Mouse (Mus musculus) adrenal gland, adult 8-10 months (tissue): ENCODE measurements at regions not wholly inside any gene's neighbourhood (a gene's known extent, or its start where the extent isn't known, plus 50 kb on each side); places are given as distances from the start of the nearest gene placed in this dataset.

Experiments
- DNase-seq: peaks from one replicate; pipeline ENCODE4 v3.0.0; 2022

DNA sequence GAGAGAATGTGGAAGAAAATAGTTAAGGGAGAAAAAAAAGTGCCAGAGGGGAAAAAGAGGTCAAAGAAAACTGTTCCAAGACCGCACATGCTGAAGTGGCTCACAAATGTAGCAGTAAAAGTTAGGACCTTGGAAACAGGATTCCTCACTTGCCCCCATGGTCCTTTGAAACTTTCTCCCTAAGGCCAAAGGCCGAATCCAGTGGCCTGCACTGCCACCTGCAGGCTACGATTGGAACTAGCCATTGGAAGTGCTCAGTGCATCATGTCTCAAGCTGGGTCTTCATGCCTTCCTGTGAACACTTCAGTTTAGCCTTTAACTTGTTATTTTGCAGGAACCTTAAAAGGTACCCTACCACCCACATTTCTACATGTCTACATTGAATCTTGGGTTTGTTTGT lies 56.3 kb upstream of the Mctp2 start:
- peak; percentile 9 for DNase-seq

DNA sequence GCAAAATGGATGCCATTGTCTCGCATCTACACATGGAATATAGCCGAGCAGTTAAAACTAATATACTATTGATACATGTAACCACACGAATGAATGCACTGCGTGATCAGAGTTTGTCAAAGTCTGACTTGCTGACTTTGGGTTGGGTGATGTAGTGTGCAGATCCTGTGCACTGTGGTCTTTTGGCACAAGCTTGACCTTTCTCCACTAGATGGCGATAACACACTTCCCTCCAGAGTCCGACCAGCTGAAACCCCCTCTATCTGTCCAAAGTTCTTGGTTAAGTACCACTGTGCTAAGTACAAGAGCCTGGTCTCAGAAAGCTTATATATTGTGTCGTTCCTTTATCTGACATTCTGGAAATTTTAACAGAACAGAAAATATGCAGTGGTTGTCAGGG lies 84.9 kb upstream of the Mctp2 start:
- DNase-seq: no peak

DNA sequence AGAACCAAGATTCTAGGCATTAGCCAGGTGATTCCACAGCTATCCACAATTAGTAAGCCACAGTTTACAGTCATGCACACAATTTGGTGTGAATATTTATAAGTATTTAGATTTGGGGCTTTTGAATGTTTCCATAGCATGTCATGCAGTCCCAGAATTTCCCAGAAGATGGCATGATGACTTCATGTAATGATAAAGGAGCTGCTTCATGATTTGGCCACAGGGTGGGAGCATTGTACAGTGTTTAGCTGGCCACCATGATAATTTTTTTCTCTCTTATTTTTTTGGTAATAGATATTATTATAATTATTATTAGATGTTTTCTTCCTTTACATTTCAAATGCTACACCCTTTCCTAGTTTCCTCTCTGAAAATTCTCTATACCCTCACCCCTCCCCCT lies 93.6 kb upstream of the Mctp2 start:
- DNase-seq: peak; percentile 11

DNA sequence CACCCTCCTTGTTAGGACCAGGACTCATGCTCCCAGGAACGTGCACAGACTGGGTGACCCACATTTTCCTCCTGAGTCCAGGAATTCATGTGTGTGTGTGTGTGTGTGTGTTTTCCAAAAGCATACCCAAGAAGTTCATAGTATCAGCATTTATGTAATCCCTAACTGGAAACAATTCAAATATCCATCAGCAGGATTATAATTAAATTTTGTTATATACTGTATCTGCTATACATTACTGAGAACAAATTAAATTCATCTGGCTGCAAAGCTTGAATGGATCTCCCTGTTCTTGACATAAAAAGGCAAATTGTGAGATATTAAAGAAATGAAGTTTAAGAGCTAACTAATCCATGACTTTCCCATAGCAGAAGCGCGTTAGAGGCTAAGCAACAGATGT lies 99.7 kb upstream of the Mctp2 start:
- DNase-seq: no peak

DNA sequence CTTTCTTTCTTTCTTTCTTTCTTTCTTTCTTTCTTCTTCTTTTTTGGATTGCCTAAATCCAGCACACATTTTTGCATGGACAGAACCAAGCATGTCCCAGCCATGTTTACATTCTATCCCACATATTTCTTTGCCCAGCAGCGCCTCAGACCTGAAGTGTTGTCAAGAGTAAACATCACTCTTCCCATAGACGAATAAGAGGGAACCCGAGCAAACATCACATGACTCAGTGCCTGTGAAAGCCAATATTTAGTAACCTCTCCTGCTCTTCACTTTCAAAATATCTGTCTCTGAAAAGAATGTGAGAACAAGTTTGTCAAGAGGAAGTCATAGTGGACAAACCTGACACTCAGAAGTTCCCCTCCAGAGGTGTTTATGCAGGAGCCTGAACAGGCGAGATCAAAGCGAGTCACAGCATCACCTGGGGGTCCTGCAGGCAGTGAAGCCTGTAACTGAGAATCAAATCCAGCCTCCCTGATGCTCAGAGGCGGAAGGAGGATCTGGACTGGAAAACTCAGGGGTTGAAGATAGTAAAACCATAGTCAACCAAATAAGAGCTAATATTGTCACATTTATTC lies 102.1 kb upstream of the Mctp2 start:
- no peak for DNase-seq

DNA sequence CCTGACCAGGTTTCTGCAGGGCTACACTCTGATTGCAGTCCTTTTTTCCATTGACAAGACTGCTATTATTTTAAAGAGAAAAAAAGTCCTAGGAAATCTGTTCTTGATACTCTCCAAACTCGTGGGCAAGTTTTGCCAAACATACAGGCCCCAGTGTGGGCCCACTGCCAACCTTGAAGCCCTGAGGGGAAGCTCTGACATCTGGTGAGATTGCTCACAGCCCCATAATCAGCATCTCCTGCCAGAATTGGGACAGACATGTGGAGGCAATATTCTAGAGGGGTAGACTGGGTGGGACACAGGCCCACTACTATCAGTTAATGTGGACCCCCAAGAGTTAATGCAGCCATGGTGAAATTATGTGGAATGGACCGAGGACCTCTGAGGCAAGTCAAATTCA lies 132.1 kb upstream of the Mctp2 start:
- DNase-seq: no peak

DNA sequence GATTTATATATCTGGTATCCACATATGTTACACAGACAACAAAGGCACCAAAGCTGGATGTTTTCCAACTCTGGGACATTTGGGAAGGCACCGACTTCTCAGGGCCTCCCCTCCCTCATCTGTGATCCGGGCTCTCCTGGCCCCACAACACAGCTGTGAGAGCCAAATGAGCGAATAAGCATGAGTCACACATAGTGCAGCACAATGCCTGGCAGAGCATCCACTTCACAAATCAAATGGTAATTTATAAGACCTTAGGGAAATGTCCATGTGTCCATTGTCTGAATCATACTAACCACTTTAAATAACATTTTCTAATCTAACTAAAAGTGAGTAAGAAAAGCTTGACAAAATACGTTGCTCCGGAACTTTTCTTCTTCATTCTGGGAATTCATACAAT lies 135.6 kb upstream of the Mctp2 start:
- DNase-seq: no peak

DNA sequence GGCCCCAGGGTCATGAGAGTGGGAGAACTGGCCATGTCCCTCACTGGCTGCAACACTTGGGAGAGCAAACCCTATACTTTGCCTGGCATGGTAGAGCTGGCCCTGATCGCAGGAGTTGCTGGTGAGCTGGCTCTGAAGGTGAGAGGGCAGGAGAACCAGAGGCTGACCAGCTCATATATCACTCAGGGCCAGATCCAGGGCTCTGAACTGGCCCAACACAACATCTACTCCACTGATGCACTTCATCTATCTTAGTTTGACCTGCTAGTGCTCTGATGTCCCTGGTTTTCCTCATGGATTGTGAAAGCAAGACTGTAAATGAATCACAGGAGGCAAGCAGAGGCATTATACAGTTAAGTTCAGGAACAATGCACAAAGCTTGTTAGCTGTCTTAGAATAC lies 137.6 kb upstream of the Mctp2 start:
- DNase-seq: no peak

DNA sequence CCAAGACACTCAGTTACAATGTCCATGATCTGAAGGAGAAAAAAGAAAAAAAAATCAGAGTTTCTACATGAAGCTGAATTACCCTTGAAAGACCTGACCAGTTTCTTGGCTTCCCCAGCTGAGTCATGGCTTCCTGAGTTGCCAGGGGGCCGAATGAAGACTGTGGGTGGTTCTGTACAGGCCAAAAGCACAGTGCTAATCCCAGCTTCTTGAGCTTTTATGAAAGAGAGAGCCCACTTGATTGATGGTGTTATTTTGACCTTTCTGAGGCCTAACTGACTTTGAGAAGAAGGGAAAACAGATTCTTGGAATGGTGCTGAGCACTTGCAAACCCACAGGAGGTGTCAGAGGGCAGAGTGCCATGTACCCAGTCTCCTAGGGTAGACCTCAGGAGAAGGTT lies 138.4 kb upstream of the Mctp2 start:
- DNase-seq: no peak

DNA sequence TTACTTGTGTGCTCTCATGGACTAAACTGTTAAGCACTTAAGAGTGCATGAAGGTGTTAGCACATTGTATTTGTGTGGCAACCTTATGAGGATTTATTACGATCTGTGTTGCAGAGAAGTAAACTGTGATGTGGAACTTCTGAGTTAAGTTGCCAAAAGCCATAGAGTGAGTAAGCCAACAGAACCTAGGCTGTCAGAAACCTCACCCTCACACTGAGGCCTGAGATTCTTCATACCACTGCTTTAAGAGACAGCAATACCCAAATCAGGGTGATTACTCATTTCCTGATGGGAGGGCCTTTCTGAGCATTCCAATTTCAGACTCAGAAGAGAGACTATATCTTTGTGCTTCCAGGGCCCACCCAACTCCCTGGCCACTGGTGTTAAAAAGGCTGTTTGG lies 140.5 kb upstream of the Mctp2 start:
- DNase-seq: no peak

DNA sequence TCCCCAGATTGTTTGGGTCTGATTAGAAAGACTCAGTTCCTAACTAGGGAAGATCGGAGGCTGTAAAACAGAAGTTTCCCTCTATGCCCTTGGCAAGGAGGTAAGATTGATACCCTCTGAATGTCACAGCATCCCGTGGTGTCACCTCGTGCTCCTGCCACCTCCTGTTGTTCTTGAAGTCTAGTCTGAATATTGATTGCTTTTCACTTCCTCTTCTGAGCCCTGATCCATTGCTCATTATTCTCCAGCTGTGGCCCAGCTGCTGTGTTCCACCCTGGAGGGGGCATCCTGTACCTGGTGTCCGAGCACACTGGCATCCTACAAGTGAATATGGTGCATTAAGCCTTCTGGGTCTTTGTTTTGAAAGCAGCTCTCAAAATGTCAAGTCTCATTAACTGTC lies 156.6 kb upstream of the Mctp2 start:
- no peak for DNase-seq

DNA sequence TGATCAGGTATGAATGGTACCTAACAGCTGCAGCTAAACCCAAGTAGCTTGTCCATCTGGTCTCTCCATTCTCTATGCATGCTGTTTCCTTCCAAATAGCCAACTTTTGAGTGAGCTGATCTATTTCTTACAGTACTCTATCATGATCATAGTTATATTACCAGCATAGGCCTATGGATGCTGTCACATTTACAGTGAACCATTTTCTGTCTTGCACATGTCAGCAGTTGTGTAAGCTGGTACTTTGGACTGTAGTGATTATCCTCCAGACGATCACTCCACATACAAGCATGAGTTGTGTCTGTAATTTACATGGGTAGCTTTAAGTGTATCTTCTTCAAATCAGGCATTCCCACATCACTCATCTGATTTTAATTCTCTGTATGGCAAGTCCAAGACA lies 158.2 kb upstream of the Mctp2 start:
- DNase-seq: no peak

DNA sequence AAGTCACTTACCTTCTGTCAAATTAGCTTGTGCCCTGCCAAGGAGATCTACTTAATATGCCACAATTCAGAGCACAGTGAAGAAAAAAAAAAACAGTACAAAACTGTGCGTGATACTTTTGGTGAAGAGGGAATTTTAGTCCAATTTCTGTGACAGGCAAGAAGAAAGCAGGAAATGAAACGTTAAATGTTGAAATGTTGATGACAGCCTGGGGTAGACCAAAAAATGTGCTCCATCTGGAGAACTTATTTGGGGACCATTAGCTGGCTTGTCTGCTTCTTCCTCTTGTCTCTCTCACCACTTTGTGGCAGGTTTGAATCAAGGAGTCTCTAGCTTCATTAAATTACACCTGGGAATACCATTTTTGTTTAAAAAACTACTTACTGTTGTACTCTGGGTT lies 163.3 kb upstream of the Mctp2 start:
- no peak for DNase-seq

DNA sequence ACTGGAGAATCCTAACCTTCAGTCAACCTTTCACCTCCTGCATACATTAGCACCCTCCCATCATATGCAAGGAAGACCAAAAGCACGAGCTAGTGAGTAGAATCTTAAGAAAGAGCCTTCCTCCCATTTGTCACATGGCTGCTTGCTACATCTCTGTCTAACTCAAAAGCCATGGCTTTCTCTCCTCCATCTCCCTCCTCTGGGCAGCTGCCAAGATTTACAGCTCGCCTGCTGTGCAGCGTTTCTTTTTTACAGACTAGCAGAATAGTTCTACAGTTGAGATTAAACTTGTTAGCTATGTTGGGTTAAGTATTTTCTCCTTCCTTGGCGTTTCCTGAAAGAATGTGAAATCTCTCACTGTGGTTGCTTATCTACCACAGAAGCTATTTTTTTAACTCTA lies 168.3 kb upstream of the Mctp2 start:
- no peak for DNase-seq

DNA sequence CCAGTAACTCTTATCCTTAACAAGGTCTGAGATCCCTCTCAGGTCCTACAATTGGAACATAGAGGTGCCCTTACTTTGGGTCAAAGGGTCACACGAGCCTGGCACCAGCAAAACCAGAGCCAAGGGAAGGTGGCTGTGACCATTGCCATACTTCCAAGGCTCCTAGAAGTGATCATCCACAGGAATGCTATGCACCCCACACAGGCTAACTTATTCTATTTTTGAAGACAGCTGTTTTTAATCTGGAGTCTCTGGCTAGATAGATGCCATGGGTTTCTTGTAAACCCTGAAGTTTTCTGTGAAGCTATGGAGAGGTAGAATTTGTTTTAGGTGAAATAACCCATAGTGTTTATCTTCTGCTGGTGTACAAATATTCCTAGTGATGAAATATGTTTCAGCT lies 172.5 kb upstream of the Mctp2 start:
- no peak for DNase-seq

DNA sequence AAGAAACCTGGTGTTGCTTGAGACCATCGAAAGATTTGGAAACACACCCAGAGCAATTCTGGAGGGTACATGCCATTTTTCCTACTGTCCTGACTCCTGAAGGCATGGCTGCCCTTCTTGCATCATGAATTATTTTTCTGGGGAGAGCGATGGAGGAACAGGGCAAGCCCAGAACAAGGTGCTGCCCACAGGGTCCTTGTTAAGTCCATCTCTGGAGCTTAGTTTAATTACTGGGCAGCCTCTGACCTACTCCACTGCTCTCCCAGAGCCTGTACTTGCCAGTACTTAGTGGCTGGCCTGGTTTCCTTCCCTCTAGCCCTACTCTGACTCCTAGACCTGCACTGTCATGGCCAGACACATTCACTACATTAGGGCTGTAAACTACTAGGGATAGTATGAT lies 174.9 kb upstream of the Mctp2 start:
- DNase-seq: no peak

DNA sequence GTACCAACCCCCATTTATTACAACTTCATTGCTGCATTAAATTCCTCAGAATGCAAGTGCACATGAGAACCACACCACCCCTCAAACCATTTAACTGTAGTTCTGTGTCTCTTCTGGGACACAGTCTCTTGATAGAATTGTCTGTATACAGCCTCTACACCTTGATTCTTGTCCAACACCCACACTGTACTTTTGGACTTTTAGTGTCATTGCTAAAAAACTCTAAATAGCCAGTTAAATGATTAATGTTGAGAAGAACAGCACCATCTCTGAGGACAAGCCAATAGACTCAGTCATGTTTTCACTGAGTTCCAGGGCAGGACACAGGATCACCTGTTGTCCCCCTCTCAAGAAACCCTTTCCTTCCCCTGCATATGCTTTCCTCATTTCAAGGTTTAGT lies 183.8 kb upstream of the Mctp2 start:
- no peak for DNase-seq

DNA sequence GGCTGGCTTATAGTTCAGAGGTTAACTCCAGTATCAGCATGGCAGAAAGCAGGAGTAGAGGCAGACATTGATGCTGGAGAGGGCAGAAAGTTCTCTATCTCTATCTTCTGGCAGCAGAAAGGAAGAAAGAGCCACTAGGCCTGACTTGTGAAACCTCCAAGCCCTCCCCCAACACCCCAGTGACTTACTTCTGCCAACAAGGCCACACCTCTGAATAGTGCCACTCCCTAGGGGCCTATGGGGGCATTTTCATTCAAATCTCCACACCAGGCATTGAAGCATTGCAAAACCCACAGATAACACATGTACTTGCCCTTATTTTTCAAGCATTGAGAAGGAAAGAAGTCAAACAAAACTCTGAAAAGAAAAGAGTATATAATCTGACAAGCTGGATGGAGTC lies 186.9 kb upstream of the Mctp2 start:
- DNase-seq: no peak

DNA sequence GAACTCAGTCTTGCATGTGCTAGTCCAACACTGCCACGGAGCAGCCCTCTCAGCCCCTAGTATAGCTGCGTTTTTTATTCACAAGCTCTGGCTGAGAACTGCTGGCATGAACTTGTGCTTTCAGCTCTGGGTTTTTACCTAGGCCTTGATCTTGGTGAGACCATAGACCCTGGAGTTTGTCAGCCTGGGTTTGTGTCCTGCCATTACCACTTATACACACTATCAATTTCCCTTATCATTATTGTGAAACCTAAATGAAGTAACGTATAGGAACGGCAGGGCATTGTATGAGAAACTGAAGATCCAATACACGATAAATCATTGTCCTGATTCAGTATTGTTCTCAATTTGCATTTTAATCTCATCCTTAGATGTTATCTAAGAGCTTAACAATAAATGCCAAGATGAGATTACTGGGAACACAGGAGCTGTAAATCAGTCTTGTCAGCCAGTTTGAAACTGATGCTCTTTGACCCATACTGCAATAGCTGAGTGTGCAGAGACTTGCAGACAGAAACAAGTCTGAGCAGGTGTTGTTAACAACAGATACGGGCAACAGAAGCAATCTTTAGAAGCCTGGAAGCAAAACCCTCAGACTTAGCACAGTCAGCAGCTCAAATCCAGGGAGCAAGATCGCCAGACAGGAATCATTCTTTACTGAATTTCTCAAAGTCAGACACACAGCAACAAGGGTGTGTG lies 190.7 kb upstream of the Mctp2 start:
- DNase-seq: no peak

DNA sequence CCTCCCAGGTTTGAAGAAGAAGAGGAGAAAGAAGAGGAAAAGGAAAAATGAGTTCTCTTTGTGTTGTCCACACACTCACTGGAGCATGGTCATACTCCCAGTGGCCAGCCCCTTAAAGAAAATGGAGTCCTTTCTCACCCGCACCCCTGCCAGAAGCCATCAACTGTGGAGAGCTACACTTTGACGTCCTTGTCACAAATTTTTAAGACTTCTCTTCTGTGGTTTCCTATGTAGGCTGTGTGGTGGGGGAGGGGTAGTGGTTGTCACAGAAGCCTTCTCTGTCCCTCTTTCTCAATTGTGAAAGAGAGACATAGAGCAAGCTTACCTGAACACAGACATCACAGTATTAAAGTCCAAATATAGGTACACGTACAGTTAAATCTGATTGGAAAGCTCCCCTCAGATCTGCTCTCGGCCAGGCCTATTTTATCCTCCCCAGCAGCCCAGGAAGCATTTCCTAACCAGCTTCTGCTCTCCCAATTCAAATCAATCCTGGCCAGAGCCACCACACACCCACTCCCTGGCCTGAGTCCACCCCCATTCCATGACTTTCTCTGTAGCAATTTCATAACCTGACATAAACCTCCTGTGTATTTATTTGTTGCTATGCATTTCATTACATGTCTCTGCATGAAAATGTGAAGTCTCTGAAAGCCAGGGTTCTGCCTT lies 192.3 kb upstream of the Mctp2 start:
- no peak for DNase-seq

DNA sequence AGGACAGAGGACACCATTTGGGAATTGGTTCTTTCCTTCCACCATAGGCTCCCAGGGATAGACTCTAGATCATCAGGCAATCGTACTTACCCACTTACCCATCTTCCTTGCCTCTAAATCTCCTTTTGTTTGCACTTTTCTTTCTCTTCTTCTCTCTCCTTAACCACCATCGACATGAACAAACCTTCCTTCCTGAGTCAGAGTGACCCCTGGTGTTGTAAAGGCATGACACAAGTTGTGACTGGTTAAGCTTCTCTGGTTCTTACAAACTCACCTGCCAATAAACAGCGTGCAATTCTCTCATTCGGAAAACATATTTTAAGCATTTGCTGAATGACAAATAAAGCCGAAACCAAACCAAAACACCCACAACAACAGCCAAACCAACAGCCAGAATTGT lies 193.4 kb upstream of the Mctp2 start:
- DNase-seq: no peak

DNA sequence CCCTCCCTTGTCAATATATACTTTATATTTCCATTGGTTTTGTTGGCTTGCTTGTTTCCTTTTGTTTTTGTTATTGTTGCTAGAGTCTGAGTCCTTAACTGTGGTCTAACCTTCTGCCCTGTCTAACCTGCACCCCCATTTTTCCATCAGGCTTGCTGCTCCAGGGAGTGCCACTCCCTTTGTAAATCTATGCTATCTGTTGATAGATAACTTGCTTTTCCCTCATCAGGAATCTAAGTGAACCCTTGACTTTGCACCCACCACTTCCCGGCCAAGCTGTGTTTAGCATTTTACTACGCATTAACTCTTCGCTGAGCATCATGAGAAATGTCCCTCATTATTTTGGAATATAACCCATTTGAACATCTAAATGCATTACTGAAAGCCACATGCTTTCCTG lies 193.8 kb upstream of the Mctp2 start:
- DNase-seq: no peak

DNA sequence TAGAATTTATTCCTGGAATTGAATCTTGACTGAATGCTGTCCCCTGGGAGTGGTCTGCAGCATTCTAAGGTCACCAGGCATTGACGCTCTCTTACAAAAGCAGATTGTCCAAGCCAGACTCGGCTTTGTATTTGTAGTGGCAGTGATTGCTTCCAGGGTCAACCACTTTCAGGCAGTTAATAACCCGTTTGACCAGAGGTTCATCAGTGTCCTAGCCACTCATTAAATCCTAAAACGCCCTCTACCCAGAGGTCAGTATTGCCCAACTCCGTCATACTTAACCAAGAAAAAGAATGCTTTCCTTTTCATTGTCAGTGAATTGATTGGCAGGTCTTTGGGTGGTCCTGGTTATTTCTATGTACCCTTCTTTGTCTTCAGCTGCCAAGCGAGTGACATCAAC lies 194.6 kb upstream of the Mctp2 start:
- DNase-seq: no peak

DNA sequence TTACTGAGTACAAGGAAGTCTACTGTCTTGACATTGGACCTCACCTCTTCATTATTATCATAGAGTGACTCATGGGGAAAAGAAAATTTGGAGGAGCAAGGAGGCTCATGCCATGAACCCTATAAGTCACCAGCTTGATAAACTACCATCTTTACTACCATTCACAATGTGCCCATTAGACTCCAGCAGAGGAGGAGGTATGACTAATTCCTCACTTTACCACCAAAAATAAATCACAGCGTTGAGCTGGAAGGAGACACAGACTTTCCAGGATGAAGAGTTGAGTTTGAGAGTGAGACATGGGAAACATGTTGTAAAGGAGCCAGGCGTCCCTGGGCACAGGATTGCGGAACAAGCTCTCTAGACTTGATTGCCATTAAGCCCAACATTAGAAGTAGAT lies 195.0 kb upstream of the Mctp2 start:
- no peak for DNase-seq

DNA sequence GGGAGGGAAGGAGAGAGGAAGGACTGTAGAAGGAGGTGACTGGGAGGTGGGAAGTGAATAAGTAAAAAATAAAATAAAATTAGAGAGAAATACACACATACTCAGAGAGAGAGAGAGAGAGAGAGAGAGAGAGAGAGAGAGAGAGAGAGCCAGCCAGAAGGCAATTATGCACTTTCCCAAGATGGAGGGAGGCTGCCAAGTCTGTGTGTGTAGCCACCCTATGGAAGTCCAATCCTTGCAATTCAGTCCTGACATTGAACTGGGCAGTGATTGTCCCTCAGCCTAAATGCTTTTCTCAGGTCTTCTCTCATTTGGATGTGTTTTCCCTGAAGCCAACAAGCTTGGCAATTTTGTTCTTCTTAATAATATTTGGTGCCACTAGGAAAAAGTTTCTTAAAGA lies 197.3 kb upstream of the Mctp2 start:
- no peak for DNase-seq
